Mouse (Mus musculus) thymus, adult 18-20 months (tissue): ENCODE data around the gene Clec1a.
"Not testable (repeated sequence)": the region's sequence is repeated elsewhere in the genome, so short reads cannot be mapped to it uniquely, and the experiment has no call there.

Experiments
- DNase-seq, 2 experiments: peaks; one replicate each; pipeline ENCODE4 v3.0.0; 2022; ENCODE audit warnings: mixed read lengths in 2 of 2

Clec1a gene

DNA sequence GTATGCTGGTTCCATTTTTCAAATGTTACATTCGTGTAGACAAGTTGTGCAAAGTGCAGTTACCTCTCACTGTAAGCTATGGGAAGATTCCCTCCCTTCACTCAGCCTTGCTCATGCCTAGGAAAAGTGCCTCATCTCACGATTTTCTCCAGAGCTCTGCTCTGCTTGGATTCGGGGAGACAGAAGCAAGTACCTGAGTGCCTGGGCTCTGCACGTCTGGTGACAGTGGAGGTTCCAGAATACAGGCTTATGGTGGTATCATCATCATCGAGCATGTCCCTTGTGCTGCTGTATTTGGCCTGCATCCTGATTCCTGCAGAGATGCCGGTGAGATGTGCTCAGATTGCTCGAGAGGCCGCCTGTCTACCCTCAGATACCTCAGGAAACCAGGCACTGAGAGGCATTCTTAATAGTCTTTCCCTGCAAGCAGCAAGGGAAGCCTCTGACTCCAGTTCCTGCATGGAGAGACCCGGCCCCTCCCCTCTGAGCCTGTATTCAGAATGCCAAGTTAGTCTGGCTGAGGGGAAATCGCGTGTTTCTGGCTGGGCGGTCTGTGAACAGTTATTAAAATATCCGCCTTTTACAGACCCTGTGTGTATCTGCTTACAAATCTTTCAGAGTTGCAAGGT lies at the start of gene Clec1a:
Clec1a (minus strand) TSS at position 590 of the 629 bp plus-strand sequence.
- no peak for DNase-seq

DNA sequence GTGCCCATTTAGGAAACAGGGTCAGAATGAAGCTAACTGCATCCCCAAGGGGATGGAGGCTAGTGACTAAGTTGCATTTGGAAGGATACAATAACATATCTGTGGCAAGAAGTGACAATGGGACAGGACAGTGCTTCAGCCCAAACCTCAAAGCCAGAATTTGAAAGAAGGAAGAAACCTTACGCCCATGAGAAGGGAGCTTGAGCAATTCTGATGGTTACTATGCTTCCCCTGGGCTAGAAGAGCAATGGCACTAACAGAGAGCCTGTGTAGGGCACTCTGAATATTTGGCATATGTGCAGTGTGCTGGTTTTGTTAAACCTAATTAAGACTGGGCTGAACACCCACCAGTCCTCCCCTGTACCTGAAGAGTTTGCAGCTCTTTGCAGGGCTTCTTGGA lies 47.7 kb upstream of the Clec1a start:
- not testable (repeated sequence) for DNase-seq

DNA sequence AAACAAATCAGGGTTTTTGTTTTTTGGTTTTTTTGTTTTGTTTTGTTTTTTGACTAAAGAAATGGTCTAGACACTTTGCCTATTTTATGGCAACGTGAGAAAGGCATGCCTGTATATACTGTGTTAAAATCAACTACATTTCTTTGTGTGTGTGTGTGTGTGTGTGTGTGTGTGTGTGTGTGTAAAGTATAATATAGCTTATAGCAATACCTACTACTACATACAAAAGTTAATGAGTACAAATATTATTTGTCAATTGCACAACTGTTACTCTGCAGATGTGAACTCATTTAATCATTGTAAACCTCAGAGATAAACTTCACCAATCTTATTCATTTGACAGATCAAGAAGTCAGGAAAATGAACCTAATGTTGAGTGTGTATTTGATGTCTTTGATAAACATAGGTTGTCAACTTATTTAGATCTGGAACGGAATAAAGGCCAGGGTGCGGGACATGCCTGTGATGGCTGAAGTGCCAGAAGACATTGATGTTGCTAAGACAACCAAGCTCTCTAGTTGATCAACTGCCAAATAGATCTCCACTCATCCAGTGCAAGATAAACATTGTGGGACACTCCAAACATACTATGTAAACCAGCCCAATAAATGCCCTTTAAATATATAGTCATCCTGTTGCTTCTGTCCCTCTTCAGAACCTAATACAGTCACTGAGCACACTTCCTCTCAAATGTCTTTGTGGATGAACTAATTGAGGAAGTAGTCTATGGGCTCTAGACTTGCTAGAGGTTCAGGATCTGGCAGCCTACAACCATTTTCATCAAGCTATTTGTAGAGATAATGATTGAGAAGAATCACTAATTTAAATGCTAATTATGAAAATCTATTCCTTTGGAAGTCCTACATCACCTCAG lies 45.8 kb upstream of the Clec1a start:
- no peak for DNase-seq

DNA sequence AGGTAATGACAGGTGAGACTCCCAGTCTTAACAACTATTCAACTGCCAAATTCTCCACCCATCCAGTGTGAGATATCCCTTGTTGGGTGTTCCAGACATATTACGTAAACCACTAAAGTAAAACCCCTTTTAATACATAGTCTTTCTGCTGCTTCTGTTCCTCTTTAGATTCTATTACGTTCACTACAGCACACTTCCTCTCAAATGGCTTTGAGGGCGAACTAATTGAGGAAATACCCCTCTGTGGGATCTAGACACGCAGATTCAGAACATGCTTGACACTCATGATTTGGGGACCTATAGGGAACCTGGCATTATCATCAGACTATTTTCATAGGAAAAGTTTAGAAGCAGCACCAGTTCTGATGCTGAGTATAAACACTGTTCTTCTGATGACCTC lies 43.1 kb upstream of the Clec1a start:
- no peak for DNase-seq

DNA sequence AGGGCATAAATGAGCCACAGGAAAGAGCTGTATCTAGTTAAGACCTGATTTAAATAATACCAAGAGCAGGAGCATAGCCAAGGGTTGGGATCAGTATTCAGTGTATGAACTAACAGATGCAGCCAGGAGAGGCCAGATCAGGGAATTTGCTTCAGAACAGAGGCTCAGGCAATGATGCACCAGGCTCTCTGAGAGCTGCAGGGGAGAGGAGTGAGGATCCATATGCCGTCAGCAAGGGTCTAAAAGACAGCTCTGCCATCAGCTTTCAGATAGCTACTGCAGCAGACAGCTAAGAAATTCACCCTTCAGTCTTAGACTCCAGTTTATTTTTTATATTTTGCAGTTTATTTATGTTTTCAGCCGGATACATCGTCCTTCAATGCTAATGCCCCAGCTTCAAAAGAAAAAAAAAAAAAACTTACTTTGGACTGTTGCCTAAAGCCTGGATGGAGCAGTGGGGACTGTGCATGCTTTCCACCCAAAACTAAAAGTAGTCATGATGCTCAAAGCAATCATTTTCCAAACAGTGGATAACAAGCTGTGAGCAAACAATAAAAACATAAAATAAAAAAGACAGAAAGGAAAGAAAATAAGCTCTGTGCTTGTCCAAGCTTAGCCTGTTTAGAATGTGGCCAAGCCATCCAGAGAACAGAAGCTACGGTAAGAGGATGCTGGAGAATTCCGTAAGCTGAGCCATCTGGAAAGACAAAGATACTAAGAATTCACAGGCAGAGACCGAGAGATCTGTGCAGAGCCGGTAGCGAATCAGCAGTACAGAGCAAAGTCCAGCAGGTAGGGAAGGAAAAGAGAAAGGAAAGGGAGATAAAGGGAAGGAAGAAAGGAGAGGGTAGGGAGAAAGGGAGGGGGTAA lies 28.5 kb upstream of the Clec1a start:
- no peak for DNase-seq

DNA sequence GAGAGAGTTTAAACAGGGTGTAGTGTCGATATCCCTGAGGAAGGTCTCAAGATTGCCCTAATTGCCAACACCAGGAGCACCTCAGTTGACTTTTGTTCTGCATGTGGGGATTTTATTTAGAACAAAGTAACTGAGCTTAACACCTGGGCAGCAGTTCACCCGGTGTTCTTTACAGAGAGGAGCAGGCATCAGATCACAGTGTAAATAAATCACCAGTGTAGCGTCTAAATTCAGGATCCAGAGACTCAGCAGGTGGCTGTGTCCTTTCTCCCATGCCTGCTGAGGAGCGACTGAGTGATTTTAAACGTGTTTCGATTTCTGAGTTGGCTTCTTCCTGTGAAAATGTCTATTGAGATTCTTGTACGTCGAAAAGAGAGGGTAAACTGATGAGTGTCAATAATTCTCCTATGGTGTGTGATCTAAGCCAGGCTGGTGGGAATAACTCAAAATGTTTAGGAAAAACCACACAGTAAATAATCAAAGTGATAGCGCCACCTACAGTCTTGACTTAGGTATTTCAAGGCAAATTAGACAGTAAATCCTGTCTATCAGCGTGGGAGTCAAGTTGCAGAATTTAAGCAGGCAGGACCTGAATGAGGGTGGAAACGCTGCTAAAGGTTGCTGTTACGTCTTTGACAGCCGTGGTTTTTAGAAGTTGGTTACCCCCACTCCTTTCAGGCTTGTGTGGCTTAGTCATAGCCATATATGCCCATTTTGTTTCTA lies 24.8 kb upstream of the Clec1a start:
- no peak for DNase-seq

DNA sequence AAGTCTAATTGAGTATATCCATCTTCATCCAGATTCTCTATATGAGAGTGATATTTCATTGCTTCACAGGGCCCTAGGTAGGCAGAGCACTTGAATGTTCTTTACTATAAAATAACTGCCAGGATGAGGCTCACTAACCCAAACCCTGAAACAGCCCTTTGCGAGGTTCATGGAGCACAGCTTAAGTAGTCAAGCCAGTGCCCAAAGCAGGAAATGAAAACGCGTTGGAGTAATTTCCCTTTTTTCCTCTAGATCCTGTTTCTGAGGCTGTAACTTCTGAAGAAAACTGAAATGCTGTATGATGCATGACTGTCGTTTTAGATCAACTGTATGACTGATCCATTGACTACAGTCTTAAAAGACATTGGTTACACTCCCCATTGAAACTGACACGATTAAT lies 20.8 kb upstream of the Clec1a start:
- DNase-seq, result no peak

DNA sequence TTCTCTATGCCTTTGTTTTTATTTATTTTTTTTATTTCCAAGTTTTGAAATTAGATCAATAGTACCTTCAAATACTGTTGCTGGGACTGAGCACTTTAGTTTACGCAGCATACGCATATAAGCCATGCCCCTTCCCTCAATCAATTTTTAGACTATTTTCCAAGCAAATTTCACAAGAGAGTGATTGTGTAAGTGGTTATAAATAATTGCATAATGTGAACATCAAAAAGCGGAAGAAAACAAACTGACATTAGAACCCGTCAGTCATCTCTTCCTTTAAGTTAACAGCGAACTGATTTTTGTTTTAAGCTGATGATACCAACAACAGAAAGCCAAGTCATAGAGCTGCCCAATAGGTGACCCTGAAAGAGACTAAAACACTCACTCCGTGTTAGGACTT lies 19.6 kb upstream of the Clec1a start:
- no peak for DNase-seq

DNA sequence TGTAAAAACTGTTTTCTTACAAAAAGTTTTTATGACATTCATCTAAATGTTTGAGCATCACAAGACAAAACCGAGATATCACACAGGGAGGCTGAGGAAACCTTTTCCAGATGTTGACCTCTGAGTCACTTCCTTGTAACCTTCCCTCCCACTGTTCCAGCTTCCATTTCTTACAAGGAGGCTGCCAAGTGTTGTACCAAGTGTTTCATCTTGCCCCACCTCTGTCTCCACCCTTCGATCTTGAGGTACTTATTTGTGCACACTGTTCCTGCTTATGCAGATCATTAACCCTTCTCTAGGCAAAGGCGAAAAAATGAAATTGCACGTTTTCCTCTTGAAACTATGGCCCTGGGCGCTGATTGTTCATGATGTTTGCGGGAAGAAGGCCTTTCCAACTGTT lies 2.1 kb downstream of the Clec1a start:
- no peak for DNase-seq

DNA sequence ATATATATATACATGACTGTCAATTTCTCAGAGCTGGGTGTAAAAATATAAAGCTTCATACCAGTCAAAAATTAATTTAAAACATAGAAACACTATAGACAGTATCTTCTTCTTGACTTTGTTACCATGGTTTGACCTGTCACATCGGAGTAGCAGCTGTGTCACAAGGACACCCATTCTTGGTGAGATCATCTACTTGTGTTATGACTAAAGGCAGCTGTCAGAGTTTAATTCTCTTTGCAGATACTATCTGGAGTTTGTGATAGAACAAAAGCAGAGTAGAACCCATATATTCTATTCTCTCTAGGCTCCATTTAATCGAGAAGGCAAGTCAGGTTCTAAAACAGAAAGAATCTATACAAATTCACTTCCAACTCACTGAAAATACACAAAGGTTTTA lies 13.8 kb downstream of the Clec1a start:
- DNase-seq, result no peak

DNA sequence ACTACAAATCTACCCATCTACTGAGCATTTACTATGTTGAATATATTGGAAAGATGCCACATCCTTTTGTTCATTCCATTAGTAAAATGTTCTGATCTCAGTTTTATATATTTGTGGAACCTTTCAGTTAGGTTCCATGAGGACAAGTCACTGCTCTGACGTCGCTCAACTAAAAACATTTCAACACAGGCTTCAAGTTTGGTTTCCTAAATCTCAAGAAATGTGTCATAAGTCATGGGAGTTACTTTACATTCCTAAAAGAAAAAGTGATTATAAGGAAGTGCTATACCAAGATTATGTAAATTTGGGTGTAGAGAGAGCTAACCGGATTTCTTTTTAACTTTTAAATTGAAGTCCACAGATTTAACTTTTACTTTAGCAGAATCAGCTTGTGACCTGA lies 15.8 kb downstream of the Clec1a start:
- DNase-seq, result no peak

DNA sequence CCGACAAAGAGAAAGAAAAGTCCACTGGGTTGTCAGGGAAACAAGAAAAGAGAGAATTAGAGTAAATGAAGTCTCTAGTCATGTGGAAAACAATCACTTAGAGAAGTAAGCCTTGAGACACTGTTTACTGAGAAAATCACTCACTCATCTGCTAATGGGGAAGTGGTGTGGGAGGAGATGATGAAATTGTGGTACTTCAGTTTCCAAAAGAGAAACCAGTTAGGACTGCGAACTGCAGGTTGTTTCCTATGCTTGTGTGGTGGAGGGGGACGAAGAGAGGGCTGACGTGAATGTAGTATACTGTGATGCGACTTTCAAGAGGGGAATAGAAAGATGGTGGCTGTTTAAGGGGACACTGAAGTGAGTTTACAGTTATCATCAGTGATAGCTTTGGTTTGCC lies 17.6 kb downstream of the Clec1a start:
- DNase-seq, result no peak

DNA sequence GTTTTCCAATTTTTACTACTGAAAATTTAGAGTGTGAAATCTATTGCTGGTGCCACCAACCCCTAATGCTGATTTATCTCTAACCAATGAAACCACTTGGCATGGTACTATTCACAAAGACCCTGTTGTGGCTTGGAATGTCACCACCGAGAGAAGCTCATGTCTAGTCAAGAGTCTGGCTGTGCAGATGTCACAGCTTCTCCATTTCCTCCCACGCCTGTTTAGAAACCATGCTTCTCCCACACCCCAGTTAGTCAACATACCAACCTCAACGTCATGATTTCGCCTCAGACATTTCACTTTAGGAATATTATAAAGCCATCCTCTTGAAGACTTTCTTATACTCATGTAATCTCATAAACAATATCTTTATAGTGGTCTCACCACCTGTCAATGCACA lies 24.5 kb downstream of the Clec1a start:
- no peak for DNase-seq

DNA sequence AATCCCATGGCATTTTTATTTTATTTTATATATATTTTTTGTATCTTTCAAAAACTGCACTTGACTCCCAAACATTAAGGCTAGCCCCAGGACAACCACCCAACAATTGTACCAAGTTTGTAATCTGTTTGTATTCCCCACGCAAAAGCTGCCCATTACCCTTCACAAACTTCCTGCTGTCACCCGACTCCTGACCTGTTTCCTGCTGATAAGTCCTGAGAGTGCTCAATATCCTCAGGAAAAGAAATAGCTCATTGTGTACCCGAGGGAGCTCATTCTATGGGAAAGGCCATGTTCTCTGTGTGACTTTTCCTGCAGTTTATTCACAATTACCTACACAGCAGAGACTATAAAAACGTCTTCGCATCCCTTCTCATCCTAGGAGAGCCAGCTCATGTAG lies 26.0 kb downstream of the Clec1a start:
- no peak for DNase-seq

DNA sequence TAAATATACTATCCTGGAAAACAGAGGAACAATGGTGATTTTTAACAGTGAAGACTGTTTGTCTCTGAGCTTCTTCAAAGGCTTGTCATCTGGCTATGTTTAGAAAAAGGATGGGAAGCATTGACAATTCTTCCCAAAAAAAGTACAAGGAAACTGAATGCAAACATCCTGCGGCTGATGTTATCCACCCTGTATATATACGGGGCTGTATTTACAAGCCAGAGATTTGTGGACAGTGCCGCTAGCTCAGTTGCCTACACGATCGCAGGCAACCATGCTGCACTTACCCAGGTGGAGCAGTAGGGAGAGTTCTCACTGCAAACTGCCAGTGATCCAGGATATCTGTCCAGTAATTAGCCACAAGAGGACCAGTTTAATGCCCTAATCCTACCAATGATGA lies 26.6 kb downstream of the Clec1a start:
- DNase-seq, result no peak

DNA sequence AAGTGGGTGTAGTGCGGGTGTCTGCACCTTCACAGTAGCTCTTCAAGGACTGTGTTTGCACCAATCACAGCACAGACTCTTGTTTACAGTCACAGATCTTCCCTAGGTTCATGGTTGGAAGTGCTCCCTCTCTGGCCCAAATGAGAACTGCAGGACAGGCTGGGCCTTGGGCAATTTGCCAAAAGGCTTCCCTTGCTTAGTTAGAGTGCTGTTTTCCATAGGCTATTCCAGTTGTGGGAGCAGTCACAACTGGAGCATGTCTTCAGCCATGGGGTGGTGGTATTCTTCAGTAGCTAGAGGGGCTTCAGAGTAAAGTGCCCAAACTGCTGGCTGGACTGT lies 28.1 kb downstream of the Clec1a start:
- DNase-seq, result peak; percentile 26 to 33

DNA sequence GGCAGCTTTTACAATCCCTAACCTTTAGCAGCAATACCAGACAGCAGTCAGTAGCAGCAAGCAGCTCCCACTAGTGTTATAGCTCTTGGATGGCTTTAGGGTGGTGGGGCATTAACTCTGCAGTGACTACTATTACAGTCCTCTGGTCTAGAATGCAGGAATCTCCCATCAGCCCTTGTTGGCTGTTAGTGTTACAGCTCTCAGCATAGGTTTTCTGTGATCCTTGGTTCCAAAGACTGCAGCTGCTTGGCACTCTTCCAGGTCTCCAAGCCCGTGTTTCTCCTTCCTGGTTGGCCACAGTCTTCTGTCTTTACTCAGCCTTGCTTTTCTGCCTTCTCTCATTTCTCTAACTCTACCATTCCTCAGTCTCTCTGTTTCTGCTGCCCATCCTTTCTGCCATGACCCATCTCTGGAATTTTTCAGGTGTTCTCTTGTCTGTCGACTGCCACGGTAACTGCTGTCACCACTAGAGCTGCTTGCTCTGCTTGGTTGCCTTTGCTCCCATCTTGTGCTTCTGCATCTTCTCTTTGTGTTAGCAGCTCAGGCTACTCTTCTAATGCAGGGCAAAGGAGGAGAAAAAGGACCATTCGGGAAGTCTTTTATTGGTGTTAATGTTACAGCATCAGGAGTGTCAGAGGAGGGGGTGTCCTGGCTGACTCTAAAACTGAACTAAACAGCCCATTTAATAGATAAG lies 28.6 kb downstream of the Clec1a start:
- no peak for DNase-seq

DNA sequence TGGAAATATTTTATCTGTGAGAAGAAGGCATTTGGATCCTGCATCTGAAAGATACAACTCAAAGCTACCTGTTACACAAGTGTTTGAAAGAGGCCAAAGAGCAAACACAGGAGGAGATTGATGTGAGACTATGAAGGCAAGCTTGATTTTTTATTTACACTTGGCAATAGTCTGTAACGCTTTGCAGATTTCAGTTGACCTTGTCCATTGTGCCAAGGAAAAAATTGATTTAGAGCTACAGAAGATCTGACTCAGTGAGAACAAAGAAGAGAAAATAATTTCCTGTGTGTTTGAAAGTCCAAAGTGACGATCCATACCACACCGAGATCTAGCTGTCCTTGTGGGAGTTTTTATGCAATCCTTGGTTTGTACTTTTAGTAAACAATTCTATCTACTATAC lies 29.5 kb downstream of the Clec1a start:
- no peak for DNase-seq

DNA sequence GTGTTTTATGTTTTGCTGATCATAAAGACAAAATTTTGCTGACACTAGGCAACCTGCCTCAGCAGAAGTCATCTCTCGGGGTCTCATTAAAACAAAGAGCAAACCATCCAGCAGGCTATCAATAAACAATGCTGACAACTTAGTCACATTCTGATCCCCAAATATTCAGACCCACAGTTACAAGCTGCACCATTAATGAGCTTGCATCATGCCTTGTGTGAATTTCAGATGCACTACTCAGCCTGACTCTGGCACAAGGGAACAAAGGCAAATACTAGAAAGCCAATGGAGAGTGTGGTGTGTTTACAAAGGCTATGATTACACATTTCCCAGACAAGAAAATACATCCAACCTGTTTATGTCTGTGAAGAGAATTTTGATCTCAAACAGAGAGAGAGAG lies 37.6 kb downstream of the Clec1a start:
- no peak for DNase-seq

DNA sequence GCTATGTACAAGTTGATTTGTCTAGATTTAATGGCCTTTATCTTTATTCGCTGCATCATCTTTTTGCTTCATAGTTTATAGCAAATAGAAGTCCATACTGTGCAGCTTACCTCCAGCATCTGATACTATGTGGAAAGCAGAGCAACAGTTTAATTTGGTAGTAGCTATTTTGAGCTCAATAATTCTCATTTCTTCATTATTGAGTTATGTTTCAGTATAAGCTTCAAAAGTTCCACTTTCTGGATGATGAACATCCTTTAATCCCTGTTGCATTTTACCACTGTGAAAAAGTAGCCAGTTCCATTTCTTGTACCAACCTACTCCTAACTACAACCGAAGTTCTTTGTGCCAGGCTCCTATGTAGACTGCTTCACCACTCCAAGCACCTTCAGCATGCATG lies 43.2 kb downstream of the Clec1a start, which contains the start of gene Clec9a:
Clec9a (plus strand) TSS at position 301 of the 400 bp plus-strand sequence.
- DNase-seq, result no peak

DNA sequence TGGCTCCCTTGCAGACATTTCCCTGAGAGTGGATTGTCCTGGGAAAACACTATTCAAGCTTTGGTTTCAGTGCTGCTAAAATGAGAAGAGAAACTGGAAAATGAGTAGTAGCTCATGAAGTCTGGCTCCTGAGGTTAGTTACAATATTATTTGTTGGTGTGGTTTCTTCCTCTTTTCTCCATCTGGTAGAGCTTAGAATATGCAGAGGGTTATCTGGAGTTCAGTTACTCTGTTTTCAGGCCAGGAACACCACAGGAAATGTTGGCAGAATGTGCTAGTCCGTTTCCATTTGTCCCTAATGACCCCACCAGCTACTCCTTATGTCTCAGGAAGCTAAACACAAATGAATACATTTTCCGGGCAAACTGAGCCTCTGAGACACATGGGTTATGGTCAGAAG lies 44.5 kb downstream of the Clec1a start:
- no peak for DNase-seq

DNA sequence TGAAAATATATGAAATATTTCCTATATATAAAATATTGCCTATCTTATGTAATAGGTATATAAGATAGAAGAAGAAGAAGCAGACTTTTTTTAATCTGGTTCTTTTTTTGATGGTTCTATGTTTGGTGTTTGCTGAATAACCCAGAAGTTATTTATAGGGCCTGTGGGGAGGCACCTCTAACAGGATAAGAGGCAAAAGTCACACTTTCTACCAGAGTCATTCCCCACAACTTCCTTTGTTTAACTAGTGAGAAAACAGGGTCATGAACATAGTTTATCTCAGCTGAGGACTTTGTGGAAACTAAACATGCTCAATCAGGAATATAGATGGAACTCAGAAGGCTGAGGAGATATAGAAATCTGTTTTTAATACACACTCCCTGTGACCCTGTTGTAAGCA lies 45.8 kb downstream of the Clec1a start:
- DNase-seq, result no peak
